Mouse (Mus musculus) limb, embryonic 15.5 days (tissue): ENCODE measurements around the gene Nelfe. TPM values are rescaled to one million over a fixed set of nuclear protein-coding genes. Genes with fewer than 3 reads are reported as not detected.

Experiments used
- microRNA-seq: library from miRNA; unstranded; fragments of <30 nt; microRNA quantifications from one replicate; pipeline ENCODE4, GENCODE M21; 2016
- polyA plus RNA-seq: library from polyadenylated mRNA; unstranded; fragments of >200 nt; fragmentation: Nextera tagmentation; extraction: Ambion mirVana; gene quantifications from 2 replicates; pipeline ENCODE4 v1.2.1, GENCODE M21; 2015

Nelfe gene
- polyA plus RNA-seq, 1 experiment from 2014 or later = 90.1 TPM

Small RNA genes lying within 50 kb of the gene (microRNA-seq; reads per million reads assigned to microRNA genes)
- gene Mir6970 (not detected), gene Mir6971 (0.82 reads per million), gene Mir6972 (not detected)

Other genes with a start within 250 kb of the Nelfe start
- 107 and 111 TPM in 2 replicates for gene Rnf5, start 246.7 kb upstream of the Nelfe start, polyA plus RNA-seq
- gene Agpat1, start 246.1 kb upstream of the Nelfe start, polyA plus RNA-seq = 45.8 and 50.6 TPM in 2 replicates
- 8.3 and 13.4 TPM in 2 replicates for gene Egfl8, start 234.4 kb upstream of the Nelfe start, polyA plus RNA-seq
- 26.8 and 29.9 TPM in 2 replicates for gene Ppt2, start 221.9 kb upstream of the Nelfe start, polyA plus RNA-seq
- gene Prrt1, start 220.9 kb upstream of the Nelfe start, polyA plus RNA-seq = 0.46 and 0.60 TPM in 2 replicates
- 15.5 and 17.1 TPM in 2 replicates for gene Fkbpl, start 205.6 kb upstream of the Nelfe start, polyA plus RNA-seq
- gene Atf6b, start 203.2 kb upstream of the Nelfe start, polyA plus RNA-seq = 85.4 and 88.3 TPM in 2 replicates
- 1.9 and 4.2 TPM in 2 replicates for gene Tnxb, start 179.9 kb upstream of the Nelfe start, polyA plus RNA-seq
- 1.5 and 3.3 TPM in 2 replicates for gene C4b, start 106.5 kb upstream of the Nelfe start, polyA plus RNA-seq
- gene Cyp21a1, start 45.8 kb upstream of the Nelfe start, polyA plus RNA-seq = 0.12 and 0.25 TPM in 2 replicates
- gene Stk19, start 13.4 kb upstream of the Nelfe start, polyA plus RNA-seq = 26.1 and 29.3 TPM in 2 replicates
- 62.1 and 65.8 TPM in 2 replicates for gene Dxo, start 13.4 kb upstream of the Nelfe start, polyA plus RNA-seq
- 47.2 and 47.4 TPM in 2 replicates for gene Skiv2l, start 181 bp upstream of the Nelfe start, polyA plus RNA-seq
- gene Cfb, start 12.1 kb downstream of the Nelfe start, polyA plus RNA-seq = 2.8 and 3.6 TPM in 2 replicates
- gene Zbtb12, start 29.1 kb downstream of the Nelfe start, polyA plus RNA-seq = 1.7 and 2.8 TPM in 2 replicates
- gene Gm20547, start 31.7 kb downstream of the Nelfe start, polyA plus RNA-seq = not detected in 2 replicates
- gene C2, start 47.9 kb downstream of the Nelfe start, polyA plus RNA-seq = 4.6 and 5.2 TPM in 2 replicates
- 64.6 and 78.1 TPM in 2 replicates for gene Ehmt2, start 48.1 kb downstream of the Nelfe start, polyA plus RNA-seq
- 0.17 TPM in 1 of 2 replicates, not detected in the other for gene Slc44a4, start 64.1 kb downstream of the Nelfe start, polyA plus RNA-seq
- gene Neu1, start 80.9 kb downstream of the Nelfe start, polyA plus RNA-seq = 20.1 and 20.5 TPM in 2 replicates
- 3.3 and 3.6 TPM in 2 replicates for gene Hspa1b, start 108.8 kb downstream of the Nelfe start, polyA plus RNA-seq
- not detected in 2 replicates for gene Gm20481, start 119.5 kb downstream of the Nelfe start, polyA plus RNA-seq
- 31.7 and 32.0 TPM in 2 replicates for gene Hspa1a, start 121.8 kb downstream of the Nelfe start, polyA plus RNA-seq
- 0.46 and 0.65 TPM in 2 replicates for gene Hspa1l, start 122.3 kb downstream of the Nelfe start, polyA plus RNA-seq
- 143 and 159 TPM in 2 replicates for gene Lsm2, start 131.5 kb downstream of the Nelfe start, polyA plus RNA-seq
- gene Vars, start 150.6 kb downstream of the Nelfe start, polyA plus RNA-seq = 94.4 and 95.1 TPM in 2 replicates
- gene Vwa7, start 166.2 kb downstream of the Nelfe start, polyA plus RNA-seq = 0.18 and 0.20 TPM in 2 replicates
- 8.9 and 9.4 TPM in 2 replicates for gene Sapcd1, start 177.6 kb downstream of the Nelfe start, polyA plus RNA-seq
- gene Msh5, start 196.4 kb downstream of the Nelfe start, polyA plus RNA-seq = 3.0 and 3.5 TPM in 2 replicates
- gene Clic1, start 199.6 kb downstream of the Nelfe start, polyA plus RNA-seq = 351 and 363 TPM in 2 replicates
- 321 and 336 TPM in 2 replicates for gene Ddah2, start 208.6 kb downstream of the Nelfe start, polyA plus RNA-seq
- 181 and 203 TPM in 2 replicates for gene Ly6g6c, start 215.0 kb downstream of the Nelfe start, polyA plus RNA-seq
- 1.0 and 1.4 TPM in 2 replicates for gene Mpig6b, start 215.8 kb downstream of the Nelfe start, polyA plus RNA-seq
- gene Ly6g6e, start 226.5 kb downstream of the Nelfe start, polyA plus RNA-seq = 50.6 and 53.7 TPM in 2 replicates
- 1.1 and 2.4 TPM in 2 replicates for gene Ly6g6d, start 227.7 kb downstream of the Nelfe start, polyA plus RNA-seq
- 0.13 and 0.20 TPM in 2 replicates for gene Ly6g6f, start 235.2 kb downstream of the Nelfe start, polyA plus RNA-seq
- gene Abhd16a, start 238.9 kb downstream of the Nelfe start, polyA plus RNA-seq = 101 and 112 TPM in 2 replicates